Mouse (Mus musculus) heart, postnatal 25 days (tissue): ENCODE data around the gene Hdac9. TPM values are rescaled to one million over a fixed set of nuclear protein-coding genes. Genes with fewer than 3 reads are reported as not detected.

ENCODE experiments used
- DNase-seq: peaks from one replicate; pipeline ENCODE4 v3.0.0; 2022; ENCODE audit warnings: low spot score
- intact Hi-C: fragments of 180-260 bp; cut with DNase I; formaldehyde crosslinking; loops from one replicate; pipeline ENCODE4 v1.15.1; 2025
- total RNA-seq, 2 experiments: library from RNA; stranded (reverse); gene quantifications; 2 replicates each; pipeline ENCODE4 v1.2.3; 2021

The Hdac9 gene
- total RNA-seq, 2 experiments from 2014 or later = 20.5 to 26.8 TPM

GRCm38 (mm10) chr12:34811673-34812613, 105.0 kb downstream of the Hdac9 start:
- intact Hi-C loops = no loop called here
- DNase-seq = no peak

- intact Hi-C loops = no loop called here
- DNase-seq = no peak
Observed at GRCm38 (mm10) chr12:34810221-34810620, 106.7 kb downstream of the Hdac9 start.

DNA sequence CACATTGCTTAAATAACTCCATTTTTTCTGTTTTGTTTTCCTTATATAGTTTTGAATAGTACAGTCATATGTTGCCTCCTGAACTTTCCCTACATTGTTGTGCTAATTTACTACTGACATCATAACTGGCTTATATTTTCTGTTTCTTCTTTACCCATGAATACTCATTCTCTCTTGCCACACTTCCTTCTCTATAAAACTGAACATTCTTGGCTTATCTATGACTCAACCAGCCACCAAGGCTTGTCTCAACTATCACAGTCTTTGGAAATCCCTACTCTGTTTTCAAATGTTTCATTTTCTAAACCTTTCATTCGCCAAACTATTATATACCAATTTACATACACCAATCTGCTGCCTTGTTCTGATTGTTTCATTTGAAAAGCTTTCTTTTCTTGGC, 108.7 kb downstream of the Hdac9 start:
- intact Hi-C loops = no loop called here
- no peak for DNase-seq

DNA sequence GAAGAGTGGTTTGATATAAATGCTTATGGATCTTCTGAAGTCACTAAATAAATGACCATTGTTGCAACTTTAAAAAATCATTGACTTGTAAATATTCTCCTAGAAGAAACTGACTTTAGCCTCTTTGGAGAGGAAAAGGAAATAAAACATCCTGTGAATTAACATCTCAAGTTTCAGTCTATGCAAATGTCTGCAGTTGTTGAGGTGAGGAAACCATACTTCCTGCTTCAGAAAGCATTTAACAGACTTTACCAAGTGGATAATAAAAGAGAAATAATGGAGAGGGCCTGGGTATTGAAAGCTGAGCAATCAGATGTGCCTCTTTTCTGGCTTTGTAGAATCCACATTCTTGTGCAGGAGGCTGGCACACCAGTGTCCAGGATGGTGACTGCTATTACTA, 110.4 kb downstream of the Hdac9 start:
- DNase-seq = no peak
- intact Hi-C loops = no loop called here

DNA sequence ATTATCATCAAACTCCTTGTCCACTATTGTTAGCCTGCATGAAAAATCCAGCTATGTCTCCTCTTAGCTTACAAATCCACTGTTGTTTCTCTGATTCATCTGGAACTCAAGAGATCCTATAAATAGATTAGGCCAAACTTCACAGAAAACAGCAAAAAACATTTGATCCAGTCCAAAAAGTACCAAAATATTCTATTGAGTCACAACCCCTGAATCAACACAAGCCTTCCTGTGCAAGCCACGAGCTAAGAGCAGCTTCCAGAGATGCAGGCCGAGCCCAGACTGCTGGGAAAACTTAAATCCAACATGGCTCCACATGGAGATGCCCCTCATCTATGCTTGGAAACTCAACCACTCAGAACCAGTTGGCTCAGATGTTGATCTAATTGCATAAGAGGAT, 113.2 kb downstream of the Hdac9 start:
- no peak for DNase-seq

GRCm38 (mm10) chr12:34802308-34802707, 114.6 kb downstream of the Hdac9 start:
- no peak for DNase-seq
- intact Hi-C loops = no loop called here

More for the DNA sequence above, 113.2 kb downstream of the Hdac9 start:
- intact Hi-C loops = no loop called here

DNA sequence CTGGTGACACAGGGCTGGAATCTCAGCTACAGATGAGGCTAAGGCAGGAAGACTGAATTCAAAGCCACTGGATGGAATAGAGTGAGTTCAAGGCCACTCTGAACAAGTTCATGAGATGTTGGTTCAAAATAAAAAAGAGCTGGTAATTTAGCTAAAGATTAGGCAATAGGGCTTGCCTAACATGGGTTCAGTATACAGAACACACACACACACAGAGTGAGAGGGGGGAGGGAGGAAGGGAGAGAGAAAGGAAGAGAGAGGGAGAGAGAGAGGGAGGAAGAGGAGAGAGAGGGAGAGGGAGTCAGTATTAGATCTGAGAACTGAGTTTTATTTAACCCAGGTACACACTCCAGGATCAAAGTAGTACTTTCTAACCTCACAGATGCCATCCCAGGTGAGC, 115.1 kb downstream of the Hdac9 start:
- no peak for DNase-seq
- intact Hi-C loops = no loop called here

GRCm38 (mm10) chr12:34797389-34797788, 119.5 kb downstream of the Hdac9 start:
- intact Hi-C loops = no loop called here
- DNase-seq = no peak

GRCm38 (mm10) chr12:34795487-34795886, 121.4 kb downstream of the Hdac9 start:
- intact Hi-C loops = no loop called here
- DNase-seq = no peak

DNA sequence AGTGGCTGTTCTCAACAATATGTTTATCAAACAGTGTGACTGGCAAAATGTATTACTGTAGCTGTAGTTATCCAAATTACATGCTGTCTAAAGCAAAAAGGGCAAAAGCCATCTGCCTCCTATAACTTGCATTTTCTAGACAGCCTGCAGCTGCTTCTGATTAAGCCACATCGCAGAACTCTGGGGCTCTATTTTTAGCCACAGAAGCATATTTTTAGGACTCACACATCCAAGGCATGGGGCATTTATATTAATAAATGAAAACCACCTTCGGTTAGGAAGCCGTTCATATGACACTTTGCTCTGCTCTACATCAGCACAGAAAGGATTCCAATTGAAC, 124.8 kb downstream of the Hdac9 start:
- intact Hi-C loops = no loop called here
- no peak for DNase-seq

DNA sequence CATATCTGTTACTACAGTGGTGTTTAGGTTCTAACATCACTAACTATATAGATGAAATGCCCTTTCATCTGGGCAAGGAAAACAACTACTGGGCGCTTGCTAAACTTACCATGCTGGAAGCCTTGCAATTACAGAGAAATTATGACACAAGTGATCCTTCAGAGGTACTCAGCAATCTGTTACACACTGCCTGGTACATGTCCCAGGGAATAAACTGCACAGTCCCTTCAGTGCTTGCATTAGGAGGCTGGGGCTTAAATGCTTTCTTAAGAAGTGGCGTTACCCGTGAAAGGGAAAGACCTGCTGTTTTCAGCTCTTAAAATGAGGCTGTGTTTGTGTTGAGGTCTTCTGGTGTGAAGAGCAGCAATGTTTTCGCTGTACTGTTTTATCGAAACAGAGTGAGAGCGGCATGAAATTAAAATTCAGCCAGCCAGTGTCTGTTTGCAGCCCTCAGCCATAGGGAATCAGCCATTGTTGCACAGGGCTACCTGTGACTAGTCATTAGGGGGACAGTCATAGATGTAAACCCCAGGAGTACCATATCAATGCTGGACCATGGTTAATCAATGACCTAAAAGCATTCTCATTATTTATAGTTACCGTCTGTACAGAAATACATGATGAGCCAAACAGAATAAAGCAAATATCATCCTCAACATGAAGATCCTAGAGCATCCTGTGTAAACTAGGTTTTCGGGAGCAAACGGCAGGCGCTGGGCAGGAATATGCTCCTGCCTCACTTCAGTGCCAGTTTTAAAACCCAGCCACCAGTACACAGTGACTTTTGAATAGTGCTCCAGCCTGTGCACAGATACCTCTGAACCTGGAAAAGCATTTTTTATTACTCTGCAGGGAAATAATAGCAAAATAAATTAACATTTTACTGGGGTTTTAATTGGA, 125.4 kb downstream of the Hdac9 start:
- intact Hi-C loops = no loop called here
- no peak for DNase-seq

DNA sequence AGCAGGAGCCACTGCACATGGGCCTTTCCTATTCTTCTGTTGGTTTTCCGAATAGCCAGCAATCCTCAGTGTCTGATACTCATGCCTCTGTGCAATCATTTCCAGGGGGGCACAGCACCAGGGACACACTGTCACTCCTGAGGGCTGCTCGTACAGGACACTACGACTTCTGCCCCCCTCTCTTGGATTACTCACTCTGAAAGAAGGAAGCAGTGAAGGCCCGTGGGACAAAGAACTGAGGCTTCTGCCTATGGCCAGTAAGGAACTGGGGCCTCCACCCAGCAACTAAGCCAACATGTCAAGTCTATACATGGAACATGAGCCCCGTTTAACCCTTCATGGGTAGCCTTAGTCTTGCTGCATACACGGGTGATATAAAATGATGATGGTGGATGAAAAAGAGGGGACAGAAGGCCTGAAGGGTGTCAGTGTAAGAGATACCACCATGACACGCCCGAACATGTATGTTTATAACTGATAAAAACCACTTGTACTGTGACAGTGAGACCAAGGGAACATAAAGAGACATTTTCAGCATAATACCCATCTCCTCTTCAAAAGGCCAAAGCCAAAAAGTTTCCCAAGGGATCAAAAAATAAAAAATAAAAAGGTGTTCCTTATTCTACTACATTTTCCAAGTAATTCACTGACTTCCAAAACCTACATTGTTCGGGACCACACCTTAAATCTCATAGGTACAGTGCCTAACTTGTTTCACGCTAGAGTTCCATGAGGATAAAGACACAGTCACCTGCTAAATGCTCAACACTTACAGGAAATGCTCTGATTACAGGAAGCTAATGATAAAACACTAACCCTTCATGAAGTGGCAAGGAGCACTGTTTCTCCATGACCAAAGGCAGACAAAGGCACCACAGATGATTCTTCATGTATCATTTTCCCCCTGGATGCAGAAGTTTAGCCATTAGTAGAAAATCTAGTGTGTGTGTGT, 127.6 kb downstream of the Hdac9 start:
- no peak for DNase-seq
- intact Hi-C loops = no loop called here

DNA sequence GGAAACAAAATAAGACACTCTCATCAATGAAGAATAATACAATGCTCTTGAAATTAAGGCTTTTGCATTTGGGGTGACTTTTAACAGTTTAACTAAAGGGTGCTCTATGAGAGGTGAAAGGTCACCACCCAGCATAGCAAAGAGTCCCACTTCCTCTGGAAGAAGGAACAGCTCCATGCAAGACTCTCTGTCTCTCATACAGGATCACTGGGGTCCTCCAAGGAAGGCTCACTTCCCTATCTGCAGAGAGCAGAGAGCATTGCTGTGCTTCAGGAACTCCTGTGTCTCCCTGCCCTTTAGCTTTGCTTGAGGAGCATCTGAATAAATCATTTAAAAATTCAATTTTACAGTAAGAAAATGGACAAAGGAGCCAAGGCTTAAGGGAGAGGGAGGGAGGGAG, 129.5 kb downstream of the Hdac9 start:
- DNase-seq = no peak
- intact Hi-C loops = no loop called here

- intact Hi-C loops = no loop called here
Observed at GRCm38 (mm10) chr12:34783574-34783973, 133.3 kb downstream of the Hdac9 start.

DNA sequence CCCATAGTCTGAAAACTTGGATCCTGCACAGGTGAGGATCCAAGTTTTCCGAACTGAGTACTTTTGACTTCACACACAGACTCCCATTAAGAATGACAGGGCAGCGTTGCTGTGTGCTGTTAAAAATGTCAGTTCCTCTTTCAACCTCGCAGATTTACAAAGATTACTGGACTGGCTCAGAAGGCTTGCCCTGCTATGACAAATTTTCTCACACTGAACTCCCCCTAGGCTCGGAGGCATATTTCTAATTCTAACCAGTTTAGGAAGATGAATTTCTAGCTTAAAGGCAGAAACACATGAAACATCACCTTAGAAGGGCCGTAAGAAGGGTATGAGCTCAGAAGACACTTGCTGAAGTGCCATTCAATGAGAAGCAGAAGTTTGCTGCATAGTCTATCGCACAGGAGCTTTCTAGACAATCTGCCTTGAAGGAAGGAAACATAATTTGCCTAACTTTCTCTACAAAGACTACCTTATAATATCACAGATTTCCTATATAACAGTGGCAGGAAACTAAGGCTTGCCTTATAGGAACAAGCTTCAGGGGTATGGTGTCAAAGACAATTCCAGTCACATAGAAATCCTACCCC, 137.4 kb downstream of the Hdac9 start:
- intact Hi-C loops = no loop called here
- DNase-seq = no peak

More at GRCm38 (mm10) chr12:34783574-34783973, 133.3 kb downstream of the Hdac9 start:
- no peak for DNase-seq

- intact Hi-C loops = no loop called here
- DNase-seq = no peak
Observed at GRCm38 (mm10) chr12:34776170-34776569, 140.7 kb downstream of the Hdac9 start.

DNA sequence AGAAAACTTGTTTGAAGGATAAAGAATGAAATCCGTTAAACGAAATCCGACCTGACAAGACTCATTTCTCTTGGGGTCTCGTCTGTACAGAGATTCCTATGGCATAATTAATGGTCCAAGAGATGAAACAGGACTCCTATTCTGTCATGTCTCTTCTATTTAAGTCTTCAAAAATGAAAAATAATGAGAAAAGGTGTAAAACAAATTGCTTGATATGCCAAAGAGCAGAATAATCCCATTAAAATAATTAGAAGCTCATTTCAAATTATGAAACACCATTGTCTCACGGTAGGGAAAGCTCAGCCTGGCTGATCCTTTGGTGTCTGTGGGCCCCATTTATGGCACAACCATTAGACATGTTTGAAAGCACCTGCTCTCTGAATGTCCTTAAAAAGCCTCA, 142.8 kb downstream of the Hdac9 start:
- DNase-seq = no peak
- intact Hi-C loops = no loop called here

GRCm38 (mm10) chr12:34767226-34767775, 149.6 kb downstream of the Hdac9 start:
- intact Hi-C loops = no loop called here

GRCm38 (mm10) chr12:34747266-34747665, 169.6 kb downstream of the Hdac9 start:
- intact Hi-C loops = no loop called here
- DNase-seq = no peak

More at GRCm38 (mm10) chr12:34767226-34767775, 149.6 kb downstream of the Hdac9 start:
- no peak for DNase-seq
